Mouse (Mus musculus) mammary gland, adult 2 months (tissue): ENCODE results near the gene Rap1gap2. TPM values are rescaled to one million over a fixed set of nuclear protein-coding genes. Genes with fewer than 3 reads are reported as not detected.

Experiments used
- polyA plus RNA-seq: library from polyadenylated mRNA; depleted of rRNA; stranded (reverse); fragments of >200 nt; gene quantifications from 2 replicates; pipeline ENCODE4 v1.2.3, GENCODE M21; 2012; ENCODE audit warnings: low replicate concordance; rRNA removed

The Rap1gap2 gene
- 7.1 and 7.8 TPM in 2 replicates for polyA plus RNA-seq

DNA sequence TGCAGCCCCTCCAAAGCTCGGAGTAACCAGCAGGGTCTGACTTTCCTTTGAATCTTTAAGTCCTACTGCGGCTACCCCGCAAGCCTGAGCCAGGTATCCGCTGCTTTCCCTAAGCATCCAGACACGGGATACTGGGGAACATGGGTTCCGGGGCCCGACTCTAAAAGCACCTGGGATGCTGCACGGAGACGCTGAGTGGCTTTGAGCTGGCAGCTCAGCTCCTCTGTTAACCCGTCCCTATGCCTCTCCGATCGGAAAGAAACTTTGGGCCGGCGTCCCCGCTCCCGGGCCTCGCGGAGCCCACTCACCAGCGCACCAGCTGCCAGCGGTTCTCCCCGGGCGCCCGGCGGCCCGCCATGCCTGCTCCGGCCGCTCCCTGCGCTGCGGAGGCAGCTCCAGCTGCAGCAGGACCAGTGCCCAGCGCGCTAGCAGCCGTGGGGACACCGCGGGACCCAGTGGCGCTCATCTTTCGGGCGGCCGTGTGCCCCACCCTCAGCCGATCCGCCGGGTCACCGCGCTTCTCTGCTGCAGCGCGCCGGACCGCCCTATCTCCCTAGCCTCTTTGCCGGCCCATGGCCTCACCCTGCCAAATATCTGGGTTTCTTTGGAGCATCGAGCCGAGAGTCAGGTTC is at the start of gene Rap1gap2:
Gene Rap1gap2 (minus strand): TSS at position 371 of the 632 bp plus-strand sequence.

GRCm38 (mm10) chr11:74649095-74649646 is 38.5 kb upstream of the Rap1gap2 start, which contains the start of gene Cluh:
Cluh (plus strand) TSS chr11:74649495.

GRCm38 (mm10) chr11:74619201-74619955 is 8.7 kb upstream of the Rap1gap2 start, which contains the start of gene Ccdc92b:
Ccdc92b (plus strand) TSS chr11:74619605.

GRCm38 (mm10) chr11:74361769-74362168 is 248.9 kb downstream of the Rap1gap2 start, which contains the start of gene Olfr412:
Olfr412 (plus strand) TSS chr11:74362069.

DNA sequence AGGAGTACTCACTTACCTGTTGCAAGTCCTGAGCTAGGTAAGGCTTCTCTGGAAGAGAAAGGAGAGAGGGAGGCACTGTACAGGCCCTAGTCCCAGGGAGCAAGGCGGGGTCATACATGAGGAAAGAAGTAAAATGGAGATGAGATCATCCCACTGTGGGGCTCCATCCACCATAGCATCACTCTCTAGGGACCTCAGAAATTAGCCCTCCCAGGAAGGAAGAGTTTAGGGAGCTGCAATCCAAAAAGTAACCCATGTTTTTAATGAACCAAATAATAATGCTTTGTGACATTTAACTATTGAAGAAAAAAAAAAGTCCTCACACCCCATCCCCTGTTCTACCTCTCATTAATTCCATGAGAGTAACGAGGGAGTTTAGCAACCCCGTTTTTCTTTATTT is 258.2 kb downstream of the Rap1gap2 start, which contains the start of gene Olfr411:
Gene Olfr411 (minus strand): TSS at position 101 of the 400 bp plus-strand sequence.

GRCm38 (mm10) chr11:74337931-74338330 is 272.8 kb downstream of the Rap1gap2 start, which contains the start of gene Olfr410:
Olfr410 (minus strand) TSS chr11:74338031.

Other genes with a start within 250 kb of the Rap1gap2 start
- not detected in 2 replicates for gene Olfr412, start 248.8 kb downstream of the Rap1gap2 start, polyA plus RNA-seq
- gene Ccdc92b, start 8.7 kb upstream of the Rap1gap2 start, polyA plus RNA-seq: 0.17 and 0.27 TPM in 2 replicates
- gene Cluh, start 38.6 kb upstream of the Rap1gap2 start, polyA plus RNA-seq: 86.0 and 104 TPM in 2 replicates
- gene Pafah1b1, start 113.8 kb upstream of the Rap1gap2 start, polyA plus RNA-seq: 10.8 and 29.6 TPM in 2 replicates
- 3.2 and 3.4 TPM in 2 replicates for gene Mettl16, start 159.9 kb upstream of the Rap1gap2 start, polyA plus RNA-seq
- gene Mnt, start 220.0 kb upstream of the Rap1gap2 start, polyA plus RNA-seq: 16.2 and 36.7 TPM in 2 replicates